Mouse (Mus musculus) heart, embryonic 13.5 days (tissue): ENCODE measurements around the gene Slc12a3. TPM values are rescaled to one million over a fixed set of nuclear protein-coding genes. Genes with fewer than 3 reads are reported as not detected.

ENCODE experiments used
- ATAC-seq: fragments of 200-750 bp; cut with Nextera tagmentation; 2 replicates; pipeline ENCODE4 v1.8.0; 2017; ENCODE audit warnings: moderate TSS enrichment; ENCODE audit not compliant: insufficient number of reproducible peaks, low FRiP score, low TSS enrichment; ENCODE audit errors: extremely low read depth
- H3K27ac ChIP-seq: fragments of 300-500 bp; sonication (generic); replicated peaks from 2 replicates; pipeline ENCODE4 v1.5.1; 2015; ENCODE audit warnings: moderate library complexity, mild to moderate bottlenecking, inconsistent platforms
- H3K27me3 ChIP-seq: fragments of 300-500 bp; sonication (generic); replicated peaks from 2 replicates; pipeline ENCODE4 v1.6.1; 2015; ENCODE audit warnings: mild to moderate bottlenecking, inconsistent platforms
- H3K36me3 ChIP-seq: fragments of 300-500 bp; sonication (generic); 2 replicates; pipeline ENCODE4 v1.6.1; 2015; ENCODE audit warnings: mild to moderate bottlenecking, inconsistent platforms
- H3K4me1 ChIP-seq: fragments of 300-500 bp; sonication (generic); 2 replicates; pipeline ENCODE4 v1.6.1; 2015; ENCODE audit warnings: inconsistent platforms
- H3K4me2 ChIP-seq: fragments of 300-500 bp; sonication (generic); 2 replicates; pipeline ENCODE4 v1.6.1; 2015; ENCODE audit warnings: inconsistent platforms, mild to moderate bottlenecking, moderate library complexity
- H3K4me3 ChIP-seq: fragments of 300-500 bp; sonication (generic); 2 replicates; pipeline ENCODE4 v1.5.1; 2015; ENCODE audit warnings: moderate library complexity, mild to moderate bottlenecking, inconsistent platforms
- H3K9ac ChIP-seq: fragments of 300-500 bp; sonication (generic); 2 replicates; pipeline ENCODE4 v1.6.1; 2015; ENCODE audit warnings: inconsistent platforms, mild to moderate bottlenecking, moderate library complexity
- H3K9me3 ChIP-seq: fragments of 300-500 bp; sonication (generic); 2 replicates; pipeline ENCODE4 v1.6.1; 2016; ENCODE audit warnings: inconsistent platforms
- WGBS: fragments of 180-500 bp; shearing (Covaris S2); methylation state at CpG from one replicate; pipeline ENCODE4 v1.1.7; 2015; ENCODE audit warnings: mixed read lengths; 5-methylcytosine and 5-hydroxymethylcytosine counted together
- microRNA counts: library from miRNA; unstranded; fragments of <30 nt; microRNA quantifications from one replicate; lab custom pipeline; 2016
- microRNA-seq: library from miRNA; unstranded; fragments of <30 nt; microRNA quantifications from one replicate; pipeline ENCODE4, GENCODE M21; 2016
- polyA plus RNA-seq: library from polyadenylated mRNA; unstranded; fragments of >200 nt; fragmentation: Nextera tagmentation; extraction: Ambion mirVana; gene quantifications from 2 replicates; pipeline ENCODE4 v1.2.1, GENCODE M21; 2015

Slc12a3 gene
- polyA plus RNA-seq, 1 experiment from 2014 or later = not detected

GRCm38 (mm10) chr8:94409523-94409922, 80.5 kb downstream of the Slc12a3 start:
- no peak overlapping the region for H3K9ac ChIP-seq
- no peaks in the 10 kb centered on the region for H3K36me3 ChIP-seq
- no peak overlapping the region for H3K4me2 ChIP-seq
- no peak overlapping the region for H3K4me3 ChIP-seq
- no peaks in the 10 kb centered on the region for H3K27me3 ChIP-seq
- no peak overlapping the region for H3K27ac ChIP-seq
- no peak for ATAC-seq
- 83% methylated on average over 7 of the region's 7 CpGs for WGBS
- H3K4me1 ChIP-seq = peaks cover 11% of the 10 kb centered on the region
- H3K9me3 ChIP-seq = no peaks in the 10 kb centered on the region

DNA sequence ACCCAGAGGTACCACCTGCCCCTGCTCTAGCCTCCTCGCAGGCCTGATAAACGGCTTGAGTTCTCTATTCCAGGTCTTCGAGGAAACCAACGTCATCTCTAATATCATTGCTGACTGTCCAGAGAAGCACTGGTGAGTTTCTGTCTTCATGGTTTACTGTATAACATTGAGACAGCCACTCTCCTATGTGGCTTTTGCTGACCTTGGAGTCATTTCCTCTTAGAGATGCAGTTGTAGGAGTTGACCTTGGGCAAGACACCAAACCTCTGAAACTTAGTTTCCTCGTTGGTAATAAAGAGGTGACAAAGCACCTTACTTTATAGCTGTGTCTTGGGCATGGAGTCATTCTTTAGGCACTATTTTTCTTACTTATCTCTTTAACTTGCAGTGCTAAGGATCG, 83.5 kb downstream of the Slc12a3 start:
- WGBS = 70% methylated on average over 6 of the region's 6 CpGs

GRCm38 (mm10) chr8:94413509-94413908, 84.5 kb downstream of the Slc12a3 start:
- no peak overlapping the region for H3K27ac ChIP-seq
- ATAC-seq = no peak
- 81% methylated on average over 6 of the region's 6 CpGs for WGBS

More for the DNA sequence above, 83.5 kb downstream of the Slc12a3 start:
- H3K4me3 ChIP-seq = no peak overlapping the region
- no peaks in the 10 kb centered on the region for H3K36me3 ChIP-seq
- H3K4me2 ChIP-seq = no peak overlapping the region
- H3K9ac ChIP-seq = no peak overlapping the region
- no peaks in the 10 kb centered on the region for H3K27me3 ChIP-seq
- H3K27ac ChIP-seq = no peak overlapping the region
- no peaks in the 10 kb centered on the region for H3K9me3 ChIP-seq
- no peak for ATAC-seq
- H3K4me1 ChIP-seq = peaks cover 11% of the 10 kb centered on the region

GRCm38 (mm10) chr8:94415218-94415617, 86.2 kb downstream of the Slc12a3 start:
- no peak overlapping the region for H3K9ac ChIP-seq
- H3K27me3 ChIP-seq = 0 out of 2 replicates have a peak, but pooled peaks cover 3% of the 10 kb centered on the region
- H3K4me3 ChIP-seq = no peak overlapping the region
- no peak for ATAC-seq
- WGBS = 60% methylated on average over 2 of the region's 2 CpGs
- H3K27ac ChIP-seq = no peak overlapping the region
- no peak overlapping the region for H3K4me2 ChIP-seq
- H3K9me3 ChIP-seq = no peaks in the 10 kb centered on the region
- H3K36me3 ChIP-seq = no peaks in the 10 kb centered on the region
- no peaks in the 10 kb centered on the region for H3K4me1 ChIP-seq

More at GRCm38 (mm10) chr8:94413509-94413908, 84.5 kb downstream of the Slc12a3 start:
- H3K4me3 ChIP-seq = no peak overlapping the region
- peaks cover 7% of the 10 kb centered on the region for H3K4me1 ChIP-seq
- no peak overlapping the region for H3K9ac ChIP-seq
- H3K36me3 ChIP-seq = no peaks in the 10 kb centered on the region
- no peaks in the 10 kb centered on the region for H3K9me3 ChIP-seq
- H3K27me3 ChIP-seq = no peaks in the 10 kb centered on the region
- no peak overlapping the region for H3K4me2 ChIP-seq

MicroRNAs within 50 kb of the gene (microRNA counts, 519-probe panel; counts per million panel counts)
- 3,875 counts per million, percentile 74 among the panel's probes with 10 or more counts for microRNA mmu-miR-138 (lab: Ali Mortazavi, UCI)

Small RNA genes lying within 50 kb of the gene (microRNA-seq; reads per million reads assigned to microRNA genes)
- gene Mir138-2 = 146 reads per million, percentile 60 among the genes with 10 or more reads in this experiment

Other genes starting within 250 kb of the Slc12a3 start
- 6.3 and 7.1 TPM in 2 replicates for gene Bbs2, start 230.3 kb upstream of the Slc12a3 start, polyA plus RNA-seq
- gene Mt4, start 192.0 kb upstream of the Slc12a3 start, polyA plus RNA-seq = not detected in 2 replicates
- gene Mt3, start 176.6 kb upstream of the Slc12a3 start, polyA plus RNA-seq = 36.5 and 47.5 TPM in 2 replicates
- gene Mt2, start 156.5 kb upstream of the Slc12a3 start, polyA plus RNA-seq = 27.9 and 61.6 TPM in 2 replicates
- gene Mt1, start 150.1 kb upstream of the Slc12a3 start, polyA plus RNA-seq = 230 and 374 TPM in 2 replicates
- 58.0 and 65.9 TPM in 2 replicates for gene Nup93, start 114.6 kb upstream of the Slc12a3 start, polyA plus RNA-seq
- 80.6 and 81.1 TPM in 2 replicates for gene Herpud1, start 57.2 kb downstream of the Slc12a3 start, polyA plus RNA-seq
- gene Nlrc5, start 105.2 kb downstream of the Slc12a3 start, polyA plus RNA-seq = 0.25 and 0.27 TPM in 2 replicates
- 5.2 and 6.1 TPM in 2 replicates for gene Cpne2, start 203.8 kb downstream of the Slc12a3 start, polyA plus RNA-seq